Mouse (Mus musculus): ENCODE results near the gene V1rd19. TPM values are rescaled to one million over a fixed set of nuclear protein-coding genes. Genes with fewer than 3 reads are reported as not detected.
"Not testable (repeated sequence)": the region's sequence is repeated elsewhere in the genome, so short reads cannot be mapped to it uniquely, and the experiment has no call there.

Gene V1rd19
- total RNA-seq (2021): not detected
- long read RNA-seq, experiment 1: 0 reads
- long read RNA-seq, experiment 2: 0 reads

- no peak for DNase-seq
These were observed at the start of gene V1rd19 for GRCm38 (mm10) chr7:24001391-24001790. Gene V1rd19 (plus strand): TSS chr7:24001691.

- DNase-seq: not testable (repeated sequence)
These were observed 33.4 kb upstream of the V1rd19 start for GRCm38 (mm10) chr7:23968044-23968443.

- not testable (repeated sequence) for DNase-seq
These were observed 27.2 kb upstream of the V1rd19 start, which contains the start of gene Vmn1r181 for GRCm38 (mm10) chr7:23974315-23974714. Gene Vmn1r181 (plus strand): TSS chr7:23974615.

GRCm38 (mm10) chr7:24052660-24053304 lies 51.3 kb downstream of the V1rd19 start, which contains the start of gene Vmn1r183:
Gene Vmn1r183 (plus strand): TSS chr7:24053254.
- no peak for DNase-seq

Other genes starting within 250 kb of the V1rd19 start
- gene Vmn1r174, start 249.4 kb upstream of the V1rd19 start, total RNA-seq (2021): not detected
- gene Vmn1r175, start 191.0 kb upstream of the V1rd19 start, total RNA-seq (2021): not detected
- not detected for gene Vmn1r176, start 164.3 kb upstream of the V1rd19 start, total RNA-seq (2021)
- not detected for gene Vmn1r177, start 135.2 kb upstream of the V1rd19 start, total RNA-seq (2021)
- gene Vmn1r178, start 109.7 kb upstream of the V1rd19 start, total RNA-seq (2021): not detected
- not detected for gene Vmn1r179, start 74.7 kb upstream of the V1rd19 start, total RNA-seq (2021)
- gene Vmn1r180, start 51.1 kb upstream of the V1rd19 start, total RNA-seq (2021): not detected
- gene Vmn1r181, start 27.1 kb upstream of the V1rd19 start, total RNA-seq (2021): not detected
- gene Vmn1r183, start 51.6 kb downstream of the V1rd19 start, total RNA-seq (2021): not detected
- gene Zfp180, start 80.2 kb downstream of the V1rd19 start, total RNA-seq (2021): 1 to 10 TPM; 6.4 to 7.0 TPM
- 1 to 10 TPM; 2.8 to 4.1 TPM for gene Zfp112, start 110.6 kb downstream of the V1rd19 start, total RNA-seq (2021)
- gene Zfp235, start 132.5 kb downstream of the V1rd19 start, total RNA-seq (2021): 1 to 10 TPM; 5.1 to 7.5 TPM
- under 1 TPM; 0.26 to 0.81 TPM for gene Zfp114, start 173.4 kb downstream of the V1rd19 start, total RNA-seq (2021)
- 1 to 10 TPM; 5.0 to 6.7 TPM for gene Zfp111, start 209.8 kb downstream of the V1rd19 start, total RNA-seq (2021)
- gene Zfp109, start 235.9 kb downstream of the V1rd19 start, total RNA-seq (2021): 1 to 10 TPM; 1.6 to 2.4 TPM

All from gastrocnemius, postnatal 10 days (tissue).